Mouse (Mus musculus): ENCODE data around the gene Irf9.

GRCm38 (mm10) chr14:55559799-55560201, 43.6 kb upstream of the Irf9 start, which contains the start of gene Dcaf11:
- TF ChIP-seq CTCF (IDR thresholded peaks at IDR 0.05; ENCODE audit: control insufficient read depth, insufficient read depth, low read length): peak; percentile 12; the same call in 1 of the 2 replicates
- TF ChIP-seq POLR2A (IDR thresholded peaks at IDR 0.05; ENCODE audit: borderline replicate concordance, control insufficient read depth, low read depth, low read length): peak; percentile 91; the same call in 1 of the 2 replicates
